Mouse (Mus musculus) embryonic facial prominence, embryonic 13.5 days (tissue): ENCODE measurements around the gene Nav1. TPM values are rescaled to one million over a fixed set of nuclear protein-coding genes. Genes with fewer than 3 reads are reported as not detected.
"Not testable (repeated sequence)": the region's sequence is repeated elsewhere in the genome, so short reads cannot be mapped to it uniquely, and the experiment has no call there.

Experiments
- ATAC-seq: fragments of 200-750 bp; cut with Nextera tagmentation; 2 replicates; pipeline ENCODE4 v1.8.0; 2017; ENCODE audit warnings: low read depth; ENCODE audit not compliant: insufficient number of reproducible peaks, insufficient read depth, low FRiP score, low TSS enrichment
- H3K27ac ChIP-seq: fragments of 300-500 bp; sonication (generic); 2 replicates; pipeline ENCODE4 v1.5.1; 2015; ENCODE audit warnings: moderate library complexity, mild to moderate bottlenecking, inconsistent platforms
- H3K27me3 ChIP-seq: fragments of 300-500 bp; sonication (generic); 2 replicates; pipeline ENCODE4 v1.6.1; 2015; ENCODE audit warnings: mild to moderate bottlenecking, inconsistent platforms
- H3K36me3 ChIP-seq: fragments of 300-500 bp; sonication (generic); 2 replicates; pipeline ENCODE4 v1.6.1; 2015; ENCODE audit warnings: mild to moderate bottlenecking, inconsistent platforms
- H3K4me1 ChIP-seq: fragments of 300-500 bp; sonication (generic); 2 replicates; pipeline ENCODE4 v1.6.1; 2015; ENCODE audit warnings: inconsistent platforms
- H3K4me2 ChIP-seq: fragments of 300-500 bp; sonication (generic); 2 replicates; pipeline ENCODE4 v1.6.1; 2015; ENCODE audit warnings: moderate library complexity, mild to moderate bottlenecking, inconsistent platforms
- H3K4me3 ChIP-seq: fragments of 300-500 bp; sonication (generic); 2 replicates; pipeline ENCODE4 v1.5.1; 2015; ENCODE audit warnings: mild to moderate bottlenecking, inconsistent platforms
- H3K9ac ChIP-seq: fragments of 300-500 bp; sonication (generic); 2 replicates; pipeline ENCODE4 v1.6.1; 2015; ENCODE audit warnings: mild to moderate bottlenecking, inconsistent platforms
- H3K9me3 ChIP-seq: fragments of 300-500 bp; sonication (generic); 2 replicates; pipeline ENCODE4 v1.6.1; 2016; ENCODE audit warnings: inconsistent platforms
- WGBS: fragments of 180-500 bp; shearing (Covaris S2); methylation state at CpG from one replicate; pipeline ENCODE4 v1.1.7; 2015; ENCODE audit warnings: mixed read lengths; 5-methylcytosine and 5-hydroxymethylcytosine counted together
- polyA plus RNA-seq: library from polyadenylated mRNA; unstranded; fragments of >200 nt; fragmentation: Nextera tagmentation; extraction: Ambion mirVana; gene quantifications from 2 replicates; pipeline ENCODE4 v1.2.1, GENCODE M21; 2015

Nav1 gene
- polyA plus RNA-seq, 1 experiment from 2014 or later = 11.6 TPM

DNA sequence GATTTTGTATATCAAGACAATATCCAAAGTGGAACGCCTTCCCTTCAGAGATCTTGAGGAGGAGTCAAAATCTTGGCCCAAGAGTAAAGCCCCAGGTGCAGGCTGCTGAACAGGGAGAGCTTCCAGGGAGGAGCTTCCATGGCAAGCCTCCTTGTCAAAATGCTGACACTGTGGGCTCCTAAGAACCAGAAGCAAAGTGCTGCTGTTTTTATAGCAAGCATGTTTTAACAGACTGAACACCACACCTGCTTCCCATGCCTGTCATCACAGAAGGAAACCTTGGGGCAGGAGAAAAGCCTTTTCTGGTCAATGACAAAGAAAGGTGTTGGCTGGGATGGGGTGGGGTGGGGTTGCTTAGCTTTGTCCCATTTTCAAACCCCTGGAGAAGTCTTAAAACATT is 112.0 kb downstream of the Nav1 start:
- Histone ChIP-seq H3K27ac (no peak overlapping the region), H3K4me2 (no peak overlapping the region), H3K9ac (no peak overlapping the region), H3K4me1 (peaks cover 58% of the 10 kb centered on the region), H3K27me3 (no peaks in the 10 kb centered on the region), H3K36me3 (no peaks in the 10 kb centered on the region), H3K4me3 (no peak overlapping the region), H3K9me3 (no peaks in the 10 kb centered on the region)
- WGBS = 77% methylated on average over 1 of the region's 1 CpGs
- no peak for ATAC-seq

DNA sequence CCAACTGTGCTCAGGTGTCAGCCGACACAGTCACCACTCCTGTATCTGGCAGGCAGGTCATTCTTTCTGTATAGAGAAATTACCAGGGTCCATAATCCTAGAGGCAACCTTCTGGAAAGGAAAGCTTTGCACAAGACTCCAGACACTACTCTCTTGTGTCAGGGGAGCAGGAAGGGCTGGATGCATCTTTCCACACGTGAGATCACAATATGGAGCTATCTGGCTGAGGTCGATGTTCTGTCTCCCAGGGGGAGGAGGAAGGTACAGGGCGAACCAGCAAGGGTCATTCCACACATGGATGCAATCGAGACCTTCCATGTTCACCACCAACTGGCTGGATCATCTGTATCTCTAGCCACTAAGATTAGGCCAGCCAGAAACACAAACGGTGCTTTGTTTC is 113.2 kb downstream of the Nav1 start:
- Histone ChIP-seq H3K4me1 (peaks cover 60% of the 10 kb centered on the region), H3K27ac (no peak overlapping the region), H3K9ac (no peak overlapping the region), H3K4me2 (no peak overlapping the region), H3K4me3 (no peak overlapping the region), H3K27me3 (no peaks in the 10 kb centered on the region), H3K36me3 (no peaks in the 10 kb centered on the region), H3K9me3 (no peaks in the 10 kb centered on the region)
- WGBS = 39% methylated on average over 6 of the region's 6 CpGs
- no peak for ATAC-seq

DNA sequence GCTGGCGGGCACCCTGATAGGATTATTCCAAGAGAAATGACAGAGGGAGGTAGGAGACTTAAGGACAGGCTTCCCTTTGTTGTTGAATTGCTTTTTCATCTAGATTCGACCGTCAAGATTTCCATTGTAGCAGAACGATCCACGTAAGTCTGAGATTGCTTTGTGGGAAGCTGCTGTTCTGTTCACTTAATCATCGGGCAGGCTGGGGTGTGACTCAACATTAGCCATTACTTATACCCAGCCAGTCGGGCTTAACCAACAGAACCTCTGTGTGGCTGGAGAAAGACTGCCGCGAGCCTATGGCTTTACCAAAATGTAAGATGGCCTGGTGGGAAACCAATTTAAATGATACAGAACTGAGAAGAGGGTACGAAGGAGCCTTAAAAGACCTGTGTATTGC is 114.7 kb downstream of the Nav1 start:
- Histone ChIP-seq H3K27me3 (no peaks in the 10 kb centered on the region), H3K9me3 (no peaks in the 10 kb centered on the region), H3K4me3 (no peak overlapping the region), H3K36me3 (no peaks in the 10 kb centered on the region), H3K4me2 (no peak overlapping the region), H3K9ac (no peak overlapping the region), H3K4me1 (peaks cover 62% of the 10 kb centered on the region), H3K27ac (no peak overlapping the region)
- ATAC-seq = no peak
- WGBS = 75% methylated on average over 10 of the region's 10 CpGs

DNA sequence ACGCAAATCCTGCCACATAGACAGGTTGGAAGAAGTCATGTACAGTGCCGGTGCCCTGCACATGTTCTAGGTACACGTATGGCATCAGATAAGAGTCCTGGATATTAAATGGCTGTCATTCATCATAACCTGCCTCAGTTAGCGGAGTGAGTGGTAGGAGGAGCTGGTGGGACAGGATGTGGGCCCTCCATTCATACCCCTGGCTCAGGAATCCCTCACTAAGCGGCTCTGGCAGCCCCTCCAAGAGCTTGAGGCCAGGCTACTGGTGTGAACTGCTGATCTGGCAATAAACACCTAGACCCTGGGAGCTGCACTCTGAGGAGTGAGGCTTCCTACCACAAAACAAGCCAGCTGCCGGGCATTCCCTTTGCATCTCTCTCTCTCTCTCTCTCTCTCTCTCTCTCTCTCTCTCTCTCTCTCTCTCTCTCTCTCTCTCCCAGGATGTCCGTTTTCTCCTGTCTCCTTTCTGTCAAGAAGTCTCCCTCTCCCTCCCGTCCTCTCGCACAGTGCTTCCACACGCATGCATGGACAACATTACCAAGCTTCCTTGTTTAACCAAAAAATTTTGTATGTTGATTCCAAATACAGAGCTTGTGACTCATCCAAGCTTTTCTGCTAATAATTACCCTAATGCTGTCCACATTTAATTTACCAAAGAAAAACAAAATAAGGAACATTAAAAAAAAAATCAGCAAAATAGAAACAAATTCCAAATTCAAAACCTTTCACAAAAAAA is 116.0 kb downstream of the Nav1 start:
- H3K9ac ChIP-seq = no peak overlapping the region
- H3K4me1 ChIP-seq = peaks cover 57% of the 10 kb centered on the region
- no peak overlapping the region for H3K4me2 ChIP-seq
- no peaks in the 10 kb centered on the region for H3K36me3 ChIP-seq
- ATAC-seq = no peak
- no peaks in the 10 kb centered on the region for H3K27me3 ChIP-seq
- 41% methylated on average over 10 of the region's 10 CpGs for WGBS
- no peak overlapping the region for H3K27ac ChIP-seq
- H3K9me3 ChIP-seq = no peaks in the 10 kb centered on the region
- no peak overlapping the region for H3K4me3 ChIP-seq

DNA sequence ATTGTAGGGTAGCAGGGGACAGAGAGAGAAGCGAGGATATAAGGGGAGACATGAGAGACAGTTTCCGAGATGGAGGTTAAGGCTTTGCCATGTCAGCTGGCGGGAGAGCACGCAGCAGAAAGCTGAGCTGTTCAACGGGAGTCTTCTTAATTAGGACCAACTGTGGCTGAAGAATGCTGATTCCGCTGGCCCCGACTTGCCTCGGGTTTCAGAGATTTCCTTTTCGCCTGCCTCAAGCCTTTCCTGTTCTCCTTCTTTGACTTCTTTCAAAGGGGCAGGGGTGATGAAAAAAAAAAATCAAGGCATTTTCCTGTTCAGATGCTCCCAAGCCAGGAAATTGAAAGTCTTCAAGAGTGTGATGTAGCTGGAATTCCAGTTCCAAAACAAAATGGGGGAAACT is 118.2 kb downstream of the Nav1 start:
- ATAC-seq = no peak
- Histone ChIP-seq H3K9ac (no peak overlapping the region), H3K4me3 (no peak overlapping the region; the same call in 1 of the 2 replicates), H3K4me2 (peak overlapping the region; percentile 42), H3K36me3 (no peaks in the 10 kb centered on the region), H3K9me3 (no peaks in the 10 kb centered on the region), H3K27ac (peak overlapping the region; percentile 57), H3K27me3 (no peaks in the 10 kb centered on the region), H3K4me1 (peaks cover 47% of the 10 kb centered on the region)
- WGBS = 3% methylated on average over 9 of the region's 9 CpGs

DNA sequence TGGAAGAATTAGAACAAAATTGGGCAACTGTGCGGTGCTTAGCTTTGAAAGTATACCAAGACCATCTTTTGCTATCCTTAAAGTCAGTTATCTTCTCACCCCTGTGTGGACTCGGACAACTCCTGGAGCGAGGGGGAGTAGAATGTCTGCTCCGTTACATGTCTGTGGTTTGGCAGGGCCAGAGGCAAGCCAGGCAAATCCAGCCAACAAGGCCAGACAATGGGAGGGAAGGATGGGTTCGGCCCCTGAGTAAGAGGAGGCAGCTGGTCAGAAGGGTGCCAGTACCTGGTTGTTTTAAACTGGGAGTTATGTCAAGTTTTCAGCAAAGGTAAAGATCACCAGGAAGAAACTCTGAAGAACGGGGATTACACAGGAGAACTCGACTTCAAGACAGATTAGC is 121.9 kb downstream of the Nav1 start:
- no peaks in the 10 kb centered on the region for H3K27me3 ChIP-seq
- ATAC-seq = no peak
- H3K4me1 ChIP-seq = peaks cover 27% of the 10 kb centered on the region
- no peak overlapping the region for H3K9ac ChIP-seq
- 81% methylated on average over 7 of the region's 7 CpGs for WGBS
- no peak overlapping the region for H3K4me3 ChIP-seq
- H3K9me3 ChIP-seq = no peaks in the 10 kb centered on the region
- H3K27ac ChIP-seq = no peak overlapping the region
- peaks cover 5% of the 10 kb centered on the region; the same call in 1 of the 2 replicates for H3K36me3 ChIP-seq
- H3K4me2 ChIP-seq = no peak overlapping the region

DNA sequence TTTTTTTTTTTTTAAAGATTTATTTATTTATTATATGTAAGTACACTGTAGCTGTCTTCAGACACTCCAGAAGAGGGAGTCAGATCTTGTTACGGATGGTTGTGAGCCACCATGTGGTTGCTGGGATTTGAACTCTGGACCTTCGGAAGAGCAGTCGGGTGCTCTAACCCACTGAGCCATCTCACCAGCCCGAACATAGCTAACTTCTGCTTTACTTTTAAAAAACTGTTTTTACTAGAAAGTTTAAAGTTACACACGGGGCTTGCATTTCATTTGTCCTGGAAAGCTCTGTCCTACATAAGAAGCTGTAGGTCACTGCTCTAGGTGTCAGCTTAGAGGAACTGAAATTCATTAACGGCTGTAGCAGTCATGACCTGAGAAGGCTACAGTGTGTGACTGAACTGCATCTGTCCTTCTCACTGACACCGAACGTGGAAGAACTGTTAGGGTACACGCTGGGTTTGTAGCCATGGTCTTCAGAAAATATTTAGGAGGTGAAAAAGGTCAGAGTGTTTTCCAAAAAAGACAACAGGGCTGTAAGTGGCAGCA is 122.5 kb downstream of the Nav1 start:
- not testable (repeated sequence) for H3K36me3 ChIP-seq, H3K27ac ChIP-seq, H3K9ac ChIP-seq, H3K4me2 ChIP-seq, ATAC-seq, H3K27me3 ChIP-seq, H3K9me3 ChIP-seq, H3K4me3 ChIP-seq
- 77% methylated on average over 9 of the region's 9 CpGs for WGBS
- H3K4me1 ChIP-seq = peaks cover 23% of the 10 kb centered on the region

DNA sequence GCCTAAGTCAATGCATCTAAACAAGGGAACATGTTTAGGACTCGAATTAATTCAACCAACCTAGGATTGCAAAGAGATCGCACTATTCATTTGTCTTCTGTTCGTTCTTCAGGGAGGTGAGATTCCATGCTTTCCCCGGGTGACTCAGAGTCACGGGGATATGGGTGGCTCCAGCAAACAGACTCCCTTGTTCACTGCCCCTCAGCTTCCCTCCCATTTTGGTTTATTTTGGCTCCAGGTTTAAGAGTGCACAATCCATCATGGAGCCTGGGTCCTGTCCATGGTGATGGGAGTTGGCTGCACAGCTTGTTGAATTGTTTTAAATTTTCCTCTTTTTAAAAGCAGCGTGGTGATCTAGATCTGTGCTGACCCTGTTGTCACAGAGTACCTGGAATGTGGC is 123.1 kb downstream of the Nav1 start:
- ATAC-seq = no peak
- Histone ChIP-seq H3K27me3 (no peaks in the 10 kb centered on the region), H3K9me3 (no peaks in the 10 kb centered on the region), H3K4me2 (no peak overlapping the region), H3K4me1 (peaks cover 17% of the 10 kb centered on the region), H3K27ac (no peak overlapping the region), H3K4me3 (no peak overlapping the region), H3K36me3 (peaks cover 5% of the 10 kb centered on the region; the same call in 1 of the 2 replicates), H3K9ac (no peak overlapping the region)
- WGBS = 95% methylated on average over 6 of the region's 6 CpGs

DNA sequence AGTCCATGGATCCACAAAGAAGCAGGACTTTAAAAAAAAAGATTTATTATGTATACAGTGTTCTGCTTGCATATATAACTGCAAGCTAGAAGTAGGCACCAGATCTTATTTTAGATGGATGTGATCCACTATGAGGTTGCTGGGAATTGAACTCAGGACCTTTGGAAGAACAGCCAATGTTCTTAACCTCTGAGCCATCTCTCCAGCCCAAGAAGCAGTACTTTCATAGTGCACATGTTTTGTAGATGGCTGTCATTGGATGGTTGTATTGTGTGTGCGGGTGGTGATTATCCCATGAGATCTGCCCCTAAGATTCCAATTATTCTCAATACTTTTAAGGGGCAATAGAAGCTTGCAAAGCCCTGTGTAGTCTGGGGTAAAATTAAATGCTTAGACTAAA is 124.4 kb downstream of the Nav1 start:
- H3K27me3 ChIP-seq = no peaks in the 10 kb centered on the region
- ATAC-seq = no peak
- peaks cover 5% of the 10 kb centered on the region; the same call in 1 of the 2 replicates for H3K36me3 ChIP-seq
- peaks cover 7% of the 10 kb centered on the region for H3K4me1 ChIP-seq
- WGBS = 96% methylated on average over 1 of the region's 1 CpGs
- H3K4me2 ChIP-seq = no peak overlapping the region
- no peak overlapping the region for H3K27ac ChIP-seq
- H3K9me3 ChIP-seq = no peaks in the 10 kb centered on the region
- H3K9ac ChIP-seq = no peak overlapping the region
- H3K4me3 ChIP-seq = no peak overlapping the region

DNA sequence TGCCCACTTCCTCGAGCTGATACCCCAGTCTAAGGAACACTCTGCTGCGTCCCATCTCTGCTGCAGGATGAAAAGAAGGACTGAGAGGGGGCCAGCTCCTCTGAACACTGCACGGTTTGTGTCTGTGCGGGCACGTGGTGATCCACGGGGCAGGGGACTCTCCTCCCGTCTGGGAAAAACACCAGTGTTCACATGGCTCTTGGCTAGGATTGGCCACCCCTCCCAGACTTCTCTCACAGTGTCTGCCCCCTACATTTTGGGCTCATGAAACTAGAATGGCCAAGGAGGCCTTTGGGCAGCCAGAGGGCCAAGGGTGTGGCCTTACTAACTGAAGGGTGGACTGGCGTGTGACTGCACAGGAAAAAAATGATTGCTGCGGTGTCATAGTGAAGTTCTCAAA is 125.4 kb downstream of the Nav1 start:
- 86% methylated on average over 9 of the region's 9 CpGs for WGBS
- Histone ChIP-seq H3K9ac (no peak overlapping the region), H3K4me1 (peaks cover 5% of the 10 kb centered on the region), H3K9me3 (no peaks in the 10 kb centered on the region), H3K36me3 (peaks cover 5% of the 10 kb centered on the region; the same call in 1 of the 2 replicates), H3K27ac (no peak overlapping the region), H3K4me2 (no peak overlapping the region), H3K27me3 (no peaks in the 10 kb centered on the region), H3K4me3 (no peak overlapping the region)
- no peak for ATAC-seq

DNA sequence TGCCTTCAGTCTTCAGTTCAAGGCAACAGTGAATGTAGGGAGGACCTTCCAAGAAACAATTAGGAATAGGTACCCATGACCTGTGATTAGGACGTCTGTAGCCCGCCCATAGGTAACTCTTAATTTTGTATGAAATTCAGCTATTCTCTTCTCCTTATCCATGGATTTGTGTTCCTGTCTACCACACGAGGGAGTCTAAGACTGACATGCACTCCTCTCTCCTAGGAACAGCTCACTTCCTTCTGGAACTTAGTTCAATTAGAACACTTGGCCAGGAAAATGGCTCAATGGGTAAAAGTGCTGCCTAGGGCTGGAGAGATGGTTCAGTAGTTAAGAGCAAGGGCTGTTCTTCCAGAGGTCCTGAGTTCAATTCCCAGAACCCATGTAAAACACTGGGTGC is 126.3 kb downstream of the Nav1 start:
- Histone ChIP-seq H3K4me3 (no peak overlapping the region), H3K36me3 (peaks cover 5% of the 10 kb centered on the region; the same call in 1 of the 2 replicates), H3K4me2 (no peak overlapping the region), H3K9ac (no peak overlapping the region), H3K9me3 (no peaks in the 10 kb centered on the region), H3K27me3 (no peaks in the 10 kb centered on the region), H3K27ac (peak overlapping the region; percentile 8; the same call in 1 of the 2 replicates), H3K4me1 (peaks cover 10% of the 10 kb centered on the region)
- ATAC-seq = no peak
- WGBS = 76% methylated on average over 3 of the region's 3 CpGs

DNA sequence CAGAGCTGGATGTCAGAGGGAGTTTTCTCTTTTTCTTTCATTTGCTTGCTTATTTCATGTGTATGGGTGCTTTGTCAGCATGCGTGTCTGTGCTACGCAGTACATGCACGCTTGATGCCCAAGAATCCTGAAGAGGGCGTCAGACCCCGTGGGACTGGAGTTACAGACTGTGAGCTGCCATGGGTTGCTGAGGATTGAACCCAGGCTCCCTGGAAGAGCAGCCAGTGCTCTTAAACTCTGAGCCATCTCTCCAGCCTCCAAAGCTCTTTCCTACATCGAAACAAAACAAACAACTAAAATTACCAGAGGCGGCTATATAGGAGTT is 131.6 kb downstream of the Nav1 start:
- ATAC-seq = no peak
- H3K27me3 ChIP-seq = no peaks in the 10 kb centered on the region
- H3K27ac ChIP-seq = no peak overlapping the region
- H3K9me3 ChIP-seq = no peaks in the 10 kb centered on the region
- WGBS = 62% methylated on average over 7 of the region's 7 CpGs
- H3K4me1 ChIP-seq = peaks cover 18% of the 10 kb centered on the region
- no peak overlapping the region for H3K4me3 ChIP-seq
- no peak overlapping the region for H3K9ac ChIP-seq
- no peak overlapping the region for H3K4me2 ChIP-seq
- peaks cover 15% of the 10 kb centered on the region for H3K36me3 ChIP-seq
